Comparison of ENCODE assay signal across 32 mouse cellular contexts in the genomic region with DNA sequence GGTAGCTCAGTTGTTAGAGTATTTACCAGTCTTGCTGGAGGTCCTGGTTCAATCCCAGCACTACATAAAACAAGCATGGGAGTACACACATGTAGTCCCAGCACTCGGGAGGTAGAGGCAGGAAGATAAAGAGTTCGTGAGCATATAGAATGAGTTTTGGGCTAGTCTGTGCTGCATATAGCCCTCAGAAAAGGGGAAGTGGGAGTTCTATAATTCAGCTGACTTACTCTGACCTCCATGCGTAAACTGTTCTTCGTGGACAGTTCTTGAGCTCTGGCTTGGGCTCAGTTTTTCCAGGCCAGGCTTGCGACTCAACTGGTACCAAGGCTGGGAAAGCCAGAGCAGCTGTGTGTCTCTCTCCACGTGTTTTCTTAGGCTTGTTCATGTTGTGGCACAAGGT. TPM values are rescaled to one million over a fixed set of nuclear protein-coding genes. Genes with fewer than 3 reads are reported as not detected.
DNase-seq lines count a peak whose midpoint lies in the region; ATAC-seq and TF ChIP-seq lines count a peak whose summit lies in the region.
"Had no signal": no experiment of that assay in that cellular context is flagged by ENCODE, and none has a peak within 500 bp of the region (broad histone marks: within the 10 kb centered on the region; RNA-seq: fewer than 3 reads in every experiment).

No protein-coding gene starts in this region.

- TF ChIP-seq POLR2A in CH12.LX (IDR thresholded peaks at IDR 0.05; ENCODE audit: low read depth, low read length), result no peak

- no peak overlapping the region for H3K4me3 ChIP-seq in CH12.LX (replicated peaks in 1 of 3; ENCODE audit: low read depth in 2 of 3, low read length in 2 of 3, poor library complexity in 1 of 3)
- no peak overlapping the region for H3K4me3 ChIP-seq in heart, embryonic 12.5 days
- H3K4me3 ChIP-seq: embryonic facial prominence, embryonic 12.5 days; embryonic facial prominence, embryonic 15.5 days; heart, adult 2 months; heart, embryonic 10.5 days; hindbrain, embryonic 12.5 days; hindbrain, embryonic 15.5 days had no signal

- no peak for TF ChIP-seq CTCF in CH12.LX (conservative IDR thresholded peaks at IDR 0.05 in 1 of 2, IDR thresholded peaks at IDR 0.05 in 1 of 2; ENCODE audit: low read depth in 2 of 2, low read length in 2 of 2)

- H3K9ac ChIP-seq in CH12.LX (ENCODE audit: insufficient read depth, low read depth), result no peak overlapping the region
- no peak overlapping the region for H3K9ac ChIP-seq in heart, embryonic 12.5 days
- H3K9ac ChIP-seq: embryonic facial prominence, embryonic 12.5 days; embryonic facial prominence, embryonic 15.5 days; forebrain, postnatal 0 days; hindbrain, embryonic 12.5 days; hindbrain, embryonic 15.5 days had no signal

- H3K4me2 ChIP-seq in CH12.LX (ENCODE audit: insufficient read depth, low read depth, poor library complexity, severe bottlenecking), result no peak overlapping the region
- H3K4me2 ChIP-seq in heart, embryonic 12.5 days, result no peak overlapping the region
- H3K4me2 ChIP-seq: embryonic facial prominence, embryonic 12.5 days; embryonic facial prominence, embryonic 15.5 days; hindbrain, embryonic 12.5 days; hindbrain, embryonic 15.5 days had no signal

- dilution Hi-C loops in CH12.LX (cut with MboI; ENCODE audit: extremely low pct_ligation_motif_present, extremely low pct_unique_long_range_greater_than_20kb, low sequenced_read_pairs), result no loop called here

- H3K4me1 ChIP-seq in CH12.LX (ENCODE audit: control insufficient read depth in 1 of 2, insufficient read depth in 2 of 2), result peaks cover 0 to 12% of the 10 kb centered on the region in 2 experiments; a peak in 2 of 4 replicates
- H3K4me1 ChIP-seq in heart, embryonic 12.5 days (replicated peaks), result peaks cover 10% of the 10 kb centered on the region

- WGBS in heart, embryonic 12.5 days, result 76% methylated on average over 6 of the region's 6 CpGs

- DNase-seq in A20 (ENCODE audit: low read depth, low spot score) (peak; percentile 20), CH12.LX (ENCODE audit: extremely low read depth) (no peak)
- DNase-seq in ovary, postnatal 10 days (ENCODE audit: low spot score), result no peak
- no peak for DNase-seq in frontal cortex, postnatal 25 days (ENCODE audit: low spot score in 2 of 2)
- DNase-seq: adrenal gland, adult 2 months; adrenal gland, postnatal 25 days; cerebellum, adult 11-12 months; cerebellum, adult 9-10 months; cerebellum, postnatal 14 days; forebrain, postnatal 0 days; gastrocnemius, postnatal 25 days; heart, adult 2 months had no signal

- in situ Hi-C loops in CH12.LX (cut with MboI; ENCODE audit: low pct_ligation_motif_present, low pct_unique_long_range_greater_than_20kb, low sequenced_read_pairs), result no loop called here

- TF ChIP-seq RAD21 in CH12.LX (IDR thresholded peaks at IDR 0.05; ENCODE audit: low read depth, low read length), result no peak

- peaks cover 0 to 5% of the 10 kb centered on the region in 2 experiments for H3K36me3 ChIP-seq in CH12.LX (replicated peaks in 1 of 2; ENCODE audit: control insufficient read depth in 1 of 2, insufficient read depth in 1 of 2, low read length in 1 of 2)
- no peaks in the 10 kb centered on the region for H3K36me3 ChIP-seq in heart, embryonic 12.5 days
- H3K36me3 ChIP-seq: embryonic facial prominence, embryonic 12.5 days; embryonic facial prominence, embryonic 15.5 days; G1E; heart, embryonic 10.5 days; hindbrain, embryonic 12.5 days; hindbrain, embryonic 15.5 days had no signal

- ATAC-seq in granulocyte monocyte progenitor cell, adult 5-6 weeks (replicated peaks; ENCODE audit: poor library complexity, severe bottlenecking), result peak; percentile 38; the same call in 1 of the 2 replicates
- ATAC-seq in neutrophil, adult 5-6 weeks (ENCODE audit: extremely low read depth, insufficient number of reproducible peaks, low FRiP score, poor library complexity, severe bottlenecking), result 0 out of 2 replicates have a peak, but pooled peaks have one; percentile 30
- no peak for ATAC-seq in heart, embryonic 12.5 days (ENCODE audit: insufficient number of reproducible peaks, low FRiP score)
- ATAC-seq: forebrain, embryonic 14.5 days; forebrain, postnatal 0 days had no signal

- TF ChIP-seq EP300 in CH12.LX (IDR thresholded peaks at IDR 0.05; ENCODE audit: low read length), result no peak

- no peaks in the 10 kb centered on the region for H3K27me3 ChIP-seq in CH12.LX (replicated peaks)
- H3K27me3 ChIP-seq in heart, embryonic 12.5 days (replicated peaks), result peaks cover 65% of the 10 kb centered on the region

- H3K27ac ChIP-seq in CH12.LX (ENCODE audit: insufficient read depth, low read depth), result no peak overlapping the region
- no peak overlapping the region for H3K27ac ChIP-seq in heart, embryonic 12.5 days (ENCODE audit: poor library complexity, severe bottlenecking)
- H3K27ac ChIP-seq: embryonic facial prominence, embryonic 12.5 days; embryonic facial prominence, embryonic 15.5 days; heart, adult 2 months; heart, embryonic 10.5 days; hindbrain, embryonic 12.5 days; hindbrain, embryonic 15.5 days had no signal

- H3K79me2 ChIP-seq in CH12.LX (replicated peaks; ENCODE audit: control insufficient read depth, extremely low read depth, insufficient read depth, poor library complexity, severe bottlenecking), result no peaks in the 10 kb centered on the region

- peaks cover 7% of the 10 kb centered on the region for H3K9me3 ChIP-seq in CH12.LX (replicated peaks; ENCODE audit: low read length)
- H3K9me3 ChIP-seq in heart, embryonic 12.5 days (replicated peaks), result no peaks in the 10 kb centered on the region
- H3K9me3 ChIP-seq: embryonic facial prominence, embryonic 12.5 days; embryonic facial prominence, embryonic 15.5 days; heart, embryonic 10.5 days; hindbrain, embryonic 12.5 days; hindbrain, embryonic 15.5 days had no signal

TF ChIP-seq in CH12.LX, 34 proteins besides CTCF, POLR2A, EP300 and RAD21:
- no peak for TF ChIP-seq ZNF384 (IDR thresholded peaks at IDR 0.05; ENCODE audit: low read depth, low read length)
- peak; percentile 34; the same call in 1 of the 2 replicates for TF ChIP-seq IRF4 (IDR thresholded peaks at IDR 0.05; ENCODE audit: low read depth, low read length)

RNA-seq across cellular contexts. Expression of a gene that starts 2.7 kb away (rescaled TPM):
- total RNA-seq in CH12.LX (2012; rRNA removed) (0.13 TPM in 1 of 2 replicates, not detected in the other), CH12.LX (2014; rRNA removed) (not detected in 2 replicates)
- polyA plus RNA-seq in CH12.LX (2012; ENCODE audit: insufficient read length, low read depth), result not detected in 2 replicates
- total RNA-seq in granulocyte monocyte progenitor cell, adult 5-6 weeks (2014; fragmentation: Nextera tagmentation), result not detected in 2 replicates
- not detected in 2 replicates for total RNA-seq in granulocyte monocyte progenitor cell, adult 5-6 weeks (2017)
- total RNA-seq in neutrophil, adult 5-6 weeks (2017), result 0.70 and 1.8 TPM in 2 replicates
- polyA plus RNA-seq in heart, embryonic 12.5 days (2016; fragmentation: Nextera tagmentation; extraction: Ambion mirVana), result 0.54 and 0.61 TPM in 2 replicates
- total RNA-seq: hematopoietic stem cell, adult 5-6 weeks had no signal
- polyA plus RNA-seq: G1E had no signal

RNA-seq across cellular contexts. Expression of a gene that starts 18.6 kb away (rescaled TPM):
- total RNA-seq in CH12.LX (2012; rRNA removed), result 116 and 119 TPM in 2 replicates
- total RNA-seq in CH12.LX (2014; rRNA removed), result 86.9 and 92.0 TPM in 2 replicates
- 170 and 172 TPM in 2 replicates for polyA plus RNA-seq in CH12.LX (2012; ENCODE audit: insufficient read length, low read depth)
- 236 and 262 TPM in 2 replicates for total RNA-seq in granulocyte monocyte progenitor cell, adult 5-6 weeks (2014; fragmentation: Nextera tagmentation)
- total RNA-seq in granulocyte monocyte progenitor cell, adult 5-6 weeks (2017), result 54.0 and 70.5 TPM in 2 replicates
- 72.0 and 82.4 TPM in 2 replicates for total RNA-seq in neutrophil, adult 5-6 weeks (2017)
- 50.3 and 52.1 TPM in 2 replicates for polyA plus RNA-seq in heart, embryonic 12.5 days (2016; fragmentation: Nextera tagmentation; extraction: Ambion mirVana)

RNA-seq across cellular contexts. Expression of a gene that starts 22.8 kb away (rescaled TPM):
- 0.13 TPM in 2 replicates for total RNA-seq in CH12.LX (2012; rRNA removed)
- total RNA-seq in CH12.LX (2014; rRNA removed), result 0.12 TPM in 2 replicates
- polyA plus RNA-seq in CH12.LX (2012; ENCODE audit: insufficient read length, low read depth), result 0.10 and 0.11 TPM in 2 replicates
- total RNA-seq in granulocyte monocyte progenitor cell, adult 5-6 weeks (2014; fragmentation: Nextera tagmentation), result 1.2 and 1.7 TPM in 2 replicates
- total RNA-seq in granulocyte monocyte progenitor cell, adult 5-6 weeks (2017), result 1.4 TPM in 2 replicates
- 1.4 and 2.2 TPM in 2 replicates for total RNA-seq in neutrophil, adult 5-6 weeks (2017)
- 8.0 and 8.1 TPM in 2 replicates for polyA plus RNA-seq in heart, embryonic 12.5 days (2016; fragmentation: Nextera tagmentation; extraction: Ambion mirVana)
- polyA plus RNA-seq: brain, embryonic 14.5 days; forebrain, embryonic 11.5 days; forebrain, embryonic 14.5 days; hindbrain, embryonic 12.5 days; intestine, embryonic 14.5 days had no signal

RNA-seq across cellular contexts. Expression of a gene that starts 58.6 kb away (rescaled TPM):
- not detected in 2 replicates for total RNA-seq in CH12.LX (2012; rRNA removed)
- total RNA-seq in CH12.LX (2014; rRNA removed), result not detected in 2 replicates
- not detected in 2 replicates for polyA plus RNA-seq in CH12.LX (2012; ENCODE audit: insufficient read length, low read depth)
- not detected in 2 replicates for total RNA-seq in granulocyte monocyte progenitor cell, adult 5-6 weeks (2014; fragmentation: Nextera tagmentation)
- not detected in 2 replicates for total RNA-seq in granulocyte monocyte progenitor cell, adult 5-6 weeks (2017)
- not detected in 2 replicates for total RNA-seq in neutrophil, adult 5-6 weeks (2017)
- polyA plus RNA-seq in heart, embryonic 12.5 days (2016; fragmentation: Nextera tagmentation; extraction: Ambion mirVana), result not detected in 2 replicates
- total RNA-seq: adrenal gland, adult 2 months; adrenal gland, postnatal 25 days; forebrain, postnatal 0 days; G1E; gastrocnemius, adult 8-10 months; gastrocnemius, postnatal 25 days; heart, adult 2 months; heart, postnatal 25 days; hematopoietic stem cell, adult 5-6 weeks had no signal
- polyA plus RNA-seq: adrenal gland, adult 2 months; brain, embryonic 14.5 days; embryonic facial prominence, embryonic 12.5 days; embryonic facial prominence, embryonic 15.5 days; forebrain, embryonic 11.5 days; forebrain, embryonic 14.5 days; forebrain, postnatal 0 days; frontal cortex, adult 2 months; G1E; gonadal fat pad, adult 2 months; heart, adult 2 months; heart, embryonic 10.5 days; heart, embryonic 14.5 days; heart, postnatal 0 days; hindbrain, embryonic 12.5 days; hindbrain, embryonic 15.5 days; intestine, embryonic 14.5 days had no signal
